Mouse (Mus musculus) C2C12 (cell line): ENCODE measurements around the gene Akt1s1.

ENCODE experiments used
- CEBPB ChIP-seq: IDR thresholded peaks from one replicate; pipeline ENCODE4 v1.6.1; 2011; ENCODE audit warnings: low read depth, mild to moderate bottlenecking, control low read depth, moderate library complexity
- CTCF ChIP-seq: IDR thresholded peaks from one replicate; pipeline ENCODE4 v1.5.1; 2011; ENCODE audit not compliant: control insufficient read depth, insufficient read depth, insufficient read length
- FOSL1 ChIP-seq: IDR thresholded peaks from one replicate; pipeline ENCODE4 v1.8.0; 2011; ENCODE audit warnings: mild to moderate bottlenecking, low read length; ENCODE audit not compliant: poor library complexity, insufficient read depth, severe bottlenecking
- MAX ChIP-seq: IDR thresholded peaks from one replicate; pipeline ENCODE4 v1.6.1; 2011; ENCODE audit warnings: mild to moderate bottlenecking, control low read depth
- MYOD1 ChIP-seq: IDR thresholded peaks from one replicate; pipeline ENCODE4 v1.6.1; 2011; ENCODE audit warnings: low read depth; ENCODE audit not compliant: control insufficient read depth, insufficient read length
- USF1 ChIP-seq: IDR thresholded peaks from one replicate; pipeline ENCODE4 v1.6.1; 2011; ENCODE audit warnings: low read depth, mild to moderate bottlenecking, control low read depth, moderate library complexity

- TF ChIP-seq FOSL1 (no peak), CTCF (no peak), MYOD1 (no peak), USF1 (no peak), MAX (no peak), CEBPB (no peak)
These were observed 41.4 kb downstream of the Akt1s1 start for GRCm38 (mm10) chr7:44890180-44890579.
